In the genomic region with DNA sequence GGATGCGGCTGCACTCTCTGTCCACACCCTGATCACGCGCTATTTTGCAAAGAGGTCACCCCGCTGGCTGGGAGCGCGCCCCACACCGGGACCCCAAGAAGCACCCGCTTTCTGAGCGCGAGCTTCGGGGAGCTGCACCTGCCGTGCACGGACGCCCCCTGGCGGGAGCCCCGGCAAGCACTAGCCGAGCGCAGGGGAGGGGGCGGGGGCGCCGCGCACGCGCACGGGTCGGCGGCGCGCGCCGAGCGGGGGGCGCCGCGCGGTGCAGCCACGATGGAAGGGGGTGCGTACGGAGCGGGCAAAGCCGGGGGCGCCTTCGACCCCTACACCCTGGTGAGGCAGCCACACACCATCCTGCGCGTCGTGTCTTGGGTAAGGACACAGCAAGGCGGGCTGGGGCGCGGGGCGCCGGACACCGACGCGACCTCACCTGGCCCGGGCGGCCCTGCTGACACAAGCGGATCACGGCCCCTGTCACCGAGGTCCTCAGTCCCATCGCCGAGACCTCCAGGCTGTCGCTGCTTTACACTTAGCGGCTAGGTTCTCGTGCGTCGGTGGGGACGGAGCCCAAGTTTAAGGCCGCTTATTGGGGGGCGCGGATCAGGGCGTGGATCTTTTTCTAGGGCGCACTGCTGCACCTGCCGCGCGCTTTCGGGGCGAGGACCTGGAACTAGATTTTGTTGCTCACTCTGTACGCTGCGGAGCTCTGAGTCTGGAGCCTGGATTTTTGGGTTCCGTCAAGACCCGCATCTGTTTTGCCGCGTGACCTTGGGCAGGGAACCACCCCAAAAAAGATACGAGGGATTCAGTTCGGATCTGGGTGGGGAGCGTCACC, we compare ENCODE assay signal across 8 mouse cellular contexts. TPM values are rescaled to one million over a fixed set of nuclear protein-coding genes. Genes with fewer than 3 reads are reported as not detected.
DNase-seq lines count a peak whose midpoint lies in the region; ATAC-seq and TF ChIP-seq lines count a peak whose summit lies in the region.

A gene (plus strand): TSS at position 214 of the 835 bp plus-strand sequence.
A gene (minus strand): TSS at position 748 of the 835 bp plus-strand sequence.

- peak; percentile 82 for TF ChIP-seq CTCF in intestine, postnatal 0 days (IDR thresholded peaks at IDR 0.05; ENCODE audit: low read depth)

- DNase-seq in adrenal gland, postnatal 10 days = peak; percentile 91
- peak; percentile 71 for DNase-seq in embryo, embryonic 9.5 days (ENCODE audit: extremely low spot score)
- DNase-seq in heart, adult 11 months = peak; percentile 98
- peak; percentile 84 for DNase-seq in limb, embryonic 10.5 days (ENCODE audit: low spot score)
- peak; percentile 78 for DNase-seq in midbrain, embryonic 10.5 days (ENCODE audit: low spot score)
- DNase-seq in right cerebral cortex, postnatal 36 days (ENCODE audit: low spot score in 2 of 2) = peak; percentile 68 to 73
- DNase-seq in adipocyte (ENCODE audit: low spot score) = no peak

- peak within 1 kb of the TSS; percentile 56 for H3K9ac ChIP-seq in intestine, postnatal 0 days (ENCODE audit: low read depth, low read length)

- peak within 1 kb of the TSS; percentile 67 for H3K4me3 ChIP-seq in intestine, postnatal 0 days (ENCODE audit: low read depth, low read length)
- peak within 1 kb of the TSS; percentile 71 for H3K4me3 ChIP-seq in limb, embryonic 10.5 days
- H3K4me3 ChIP-seq in midbrain, embryonic 10.5 days = peak within 1 kb of the TSS; percentile 67

- H3K4me1 ChIP-seq in intestine, postnatal 0 days (replicated peaks; ENCODE audit: control insufficient read depth, insufficient read depth, low read length) = no peaks in the 10 kb centered on the region; the same call in 1 of the 2 replicates
- H3K4me1 ChIP-seq in limb, embryonic 10.5 days = peaks cover 24% of the 10 kb centered on the region
- peaks cover 29% of the 10 kb centered on the region for H3K4me1 ChIP-seq in midbrain, embryonic 10.5 days

- H3K27ac ChIP-seq in intestine, postnatal 0 days (ENCODE audit: low read depth, low read length) = no peak within 1 kb of the TSS
- peak within 1 kb of the TSS; percentile 48 for H3K27ac ChIP-seq in limb, embryonic 10.5 days
- peak within 1 kb of the TSS; percentile 82 for H3K27ac ChIP-seq in midbrain, embryonic 10.5 days (replicated peaks)

- peaks cover 10% of the 10 kb centered on the region for H3K27me3 ChIP-seq in intestine, postnatal 0 days (replicated peaks; ENCODE audit: control insufficient read depth, insufficient read depth, low read length)
- peaks cover 67% of the 10 kb centered on the region for H3K27me3 ChIP-seq in limb, embryonic 10.5 days (ENCODE audit: low read depth, poor library complexity, severe bottlenecking)
- peaks cover 69% of the 10 kb centered on the region for H3K27me3 ChIP-seq in midbrain, embryonic 10.5 days (ENCODE audit: low read depth, poor library complexity, severe bottlenecking)

- H3K9me3 ChIP-seq in intestine, postnatal 0 days (ENCODE audit: control insufficient read depth) = no peaks in the 10 kb centered on the region
- H3K9me3 ChIP-seq in limb, embryonic 10.5 days (replicated peaks) = no peaks in the 10 kb centered on the region
- H3K9me3 ChIP-seq in midbrain, embryonic 10.5 days (replicated peaks) = no peaks in the 10 kb centered on the region

- ATAC-seq in intestine, postnatal 0 days = peak; percentile 60

- WGBS in intestine, postnatal 0 days = 2% methylated on average over 76 of the region's 86 CpGs
- WGBS in limb, embryonic 10.5 days = 1% methylated on average over 81 of the region's 86 CpGs
- under 1% methylated on average over 86 of the region's 86 CpGs for WGBS in midbrain, embryonic 10.5 days

- H3K36me3 ChIP-seq in intestine, postnatal 0 days (ENCODE audit: control insufficient read depth, insufficient read depth) = no peaks in the 10 kb centered on the region
- H3K36me3 ChIP-seq in limb, embryonic 10.5 days = no peaks in the 10 kb centered on the region
- H3K36me3 ChIP-seq in midbrain, embryonic 10.5 days = no peaks in the 10 kb centered on the region

- peak within 1 kb of the TSS; percentile 96 for H3K4me2 ChIP-seq in intestine, postnatal 0 days (replicated peaks; ENCODE audit: low read depth)

RNA-seq across cellular contexts. Expression of the first gene that starts in this region (rescaled TPM):
- total RNA-seq in adrenal gland, postnatal 10 days (2021) = 10 to 100 TPM; 30.2 to 35.0 TPM
- 6.8 and 10.4 TPM in 2 replicates for polyA plus RNA-seq in intestine, postnatal 0 days (2015; fragmentation: Nextera tagmentation; extraction: Ambion mirVana)
- 1.4 and 3.2 TPM in 2 replicates for polyA plus RNA-seq in limb, embryonic 10.5 days (2016; fragmentation: Nextera tagmentation; extraction: Ambion mirVana)
- 7.3 and 7.7 TPM in 2 replicates for polyA plus RNA-seq in midbrain, embryonic 10.5 days (2016; fragmentation: Nextera tagmentation; extraction: Ambion mirVana)

RNA-seq across cellular contexts. Expression of the second gene that starts in this region (rescaled TPM):
- 100 to 1,000 TPM; 672 to 709 TPM for total RNA-seq in adrenal gland, postnatal 10 days (2021)
- polyA plus RNA-seq in intestine, postnatal 0 days (2015; fragmentation: Nextera tagmentation; extraction: Ambion mirVana) = 436 and 450 TPM in 2 replicates
- 1,077 and 1,189 TPM in 2 replicates for polyA plus RNA-seq in limb, embryonic 10.5 days (2016; fragmentation: Nextera tagmentation; extraction: Ambion mirVana)
- polyA plus RNA-seq in midbrain, embryonic 10.5 days (2016; fragmentation: Nextera tagmentation; extraction: Ambion mirVana) = 866 and 996 TPM in 2 replicates
